Mouse (Mus musculus): ENCODE results near the gene Pgbd5. TPM values are rescaled to one million over a fixed set of nuclear protein-coding genes. Genes with fewer than 3 reads are reported as not detected.
A peak's percentile ranks its signal among the peaks of the same experiment; 100 is the strongest.

The Pgbd5 gene
- polyA plus RNA-seq (2012; rRNA removed): 15.7 and 20.0 TPM in 2 replicates

DNA sequence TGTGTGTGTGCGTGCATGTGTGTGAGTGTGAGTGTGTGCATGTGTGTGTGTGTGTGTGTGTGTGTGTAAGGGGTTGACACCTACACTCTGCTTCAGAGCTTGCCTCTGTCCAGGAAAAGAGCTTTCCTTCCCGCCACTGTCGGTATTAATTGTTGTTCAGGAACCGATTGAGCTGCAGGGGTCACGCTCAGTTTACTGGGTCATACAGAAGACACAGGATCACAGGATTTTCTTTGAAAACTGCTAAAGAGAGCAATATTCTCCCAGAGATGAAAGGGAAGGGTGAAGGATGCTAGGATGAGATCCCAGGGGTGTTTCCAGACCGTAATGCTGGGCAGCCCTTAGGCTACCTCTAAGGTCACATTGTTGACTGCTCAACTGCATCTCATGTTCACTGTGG, at the start of gene Pgbd5:
Pgbd5 (minus strand) TSS at position 101 of the 400 bp plus-strand sequence.
- H3K4me1 ChIP-seq (ENCODE audit: control insufficient read depth, insufficient read depth, low read length): peaks cover 2% of the 10 kb centered on the region
- H3K36me3 ChIP-seq (ENCODE audit: control insufficient read depth, insufficient read depth, low read length): no peaks in the 10 kb centered on the region
- H3K27ac ChIP-seq (ENCODE audit: control insufficient read depth, insufficient read depth, low read depth, low read length): no peak within 1 kb of the TSS
- TF ChIP-seq POLR2A (IDR thresholded peaks at IDR 0.05; ENCODE audit: control insufficient read depth, low read depth, low read length) (no peak), CTCF (IDR thresholded peaks at IDR 0.05; ENCODE audit: control insufficient read depth, insufficient read depth, insufficient replicate concordance, low read depth, low read length) (no peak)
- no peaks in the 10 kb centered on the region for H3K27me3 ChIP-seq (ENCODE audit: control insufficient read depth, insufficient read depth, low read length)
- no peak within 1 kb of the TSS for H3K4me3 ChIP-seq (ENCODE audit: control insufficient read depth, low read depth, low read length)

DNA sequence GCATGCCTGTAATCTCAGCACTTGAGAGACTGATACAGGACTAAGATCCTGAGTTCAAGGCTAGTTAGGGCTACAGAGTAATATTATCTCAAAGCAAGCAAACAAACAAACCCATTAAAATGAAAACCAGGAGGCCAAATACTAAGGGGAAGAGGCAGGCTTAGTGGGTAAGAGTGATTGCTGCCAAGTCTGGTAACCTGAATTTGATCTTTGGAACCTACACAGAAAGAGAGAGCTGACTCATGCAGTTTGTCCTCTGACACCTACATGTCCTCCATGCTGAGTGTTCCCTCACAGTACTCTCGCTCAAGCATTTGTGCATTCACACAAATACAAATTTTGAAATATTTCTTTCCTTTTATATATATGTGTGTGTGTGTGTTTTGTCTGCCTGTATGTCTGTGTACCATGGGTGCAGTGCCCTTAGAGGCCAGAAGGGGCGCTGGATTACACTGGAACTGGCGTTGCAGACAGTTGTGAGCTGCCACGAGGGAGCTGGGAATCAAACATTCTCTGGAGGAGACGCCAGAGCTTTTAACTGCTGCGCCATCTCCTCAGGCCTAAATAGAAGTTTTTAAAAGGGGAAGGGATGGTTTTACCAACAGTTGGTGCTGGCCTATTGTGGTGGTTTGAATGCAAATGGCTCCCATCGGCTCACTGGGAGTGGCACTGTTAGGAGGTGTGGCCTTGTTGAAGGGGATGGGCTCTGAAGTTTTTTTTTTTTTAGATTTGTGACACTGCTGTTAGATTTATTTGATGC, 44.1 kb upstream of the Pgbd5 start:
- Histone ChIP-seq H3K27me3 (ENCODE audit: control insufficient read depth, insufficient read depth, low read length) (no peaks in the 10 kb centered on the region), H3K4me3 (ENCODE audit: control insufficient read depth, low read depth, low read length) (peak overlapping the region; percentile 35; the same call in 1 of the 2 replicates), H3K27ac (ENCODE audit: control insufficient read depth, insufficient read depth, low read depth, low read length) (no peak overlapping the region), H3K4me1 (ENCODE audit: control insufficient read depth, insufficient read depth, low read length) (peaks cover 4% of the 10 kb centered on the region; the same call in 1 of the 2 replicates), H3K36me3 (ENCODE audit: control insufficient read depth, insufficient read depth, low read length) (no peaks in the 10 kb centered on the region)
- peak; percentile 28; the same call in 1 of the 2 replicates for TF ChIP-seq POLR2A (IDR thresholded peaks at IDR 0.05; ENCODE audit: control insufficient read depth, low read depth, low read length)
- peak; percentile 73; the same call in 1 of the 2 replicates for TF ChIP-seq CTCF (IDR thresholded peaks at IDR 0.05; ENCODE audit: control insufficient read depth, insufficient read depth, insufficient replicate concordance, low read depth, low read length)

DNA sequence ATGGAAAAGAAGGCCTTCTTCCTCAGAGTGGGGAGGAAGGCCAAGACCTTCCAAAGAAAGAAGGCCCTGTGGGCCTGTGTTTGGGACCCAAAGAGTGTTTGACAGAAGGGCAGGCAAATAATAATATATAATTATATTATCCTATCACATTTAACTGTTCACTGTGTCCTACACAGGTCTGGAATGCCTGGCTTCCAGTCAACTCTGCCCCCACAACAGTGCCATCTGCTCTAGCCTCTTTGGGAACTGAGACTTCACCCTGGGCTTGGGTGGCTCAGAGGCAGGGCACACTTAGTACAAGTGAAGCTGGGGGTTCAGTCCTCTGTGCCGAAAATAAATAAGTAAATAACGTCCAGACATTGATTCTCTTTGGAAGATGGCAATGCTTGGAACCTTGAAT, 43.3 kb upstream of the Pgbd5 start:
- Histone ChIP-seq H3K27me3 (ENCODE audit: control insufficient read depth, insufficient read depth, low read length) (no peaks in the 10 kb centered on the region), H3K27ac (ENCODE audit: control insufficient read depth, insufficient read depth, low read depth, low read length) (no peak overlapping the region), H3K4me1 (ENCODE audit: control insufficient read depth, insufficient read depth, low read length) (peaks cover 4% of the 10 kb centered on the region; the same call in 1 of the 2 replicates), H3K36me3 (ENCODE audit: control insufficient read depth, insufficient read depth, low read length) (no peaks in the 10 kb centered on the region), H3K4me3 (ENCODE audit: control insufficient read depth, low read depth, low read length) (no peak overlapping the region)
- TF ChIP-seq POLR2A (IDR thresholded peaks at IDR 0.05; ENCODE audit: control insufficient read depth, low read depth, low read length): no peak
- TF ChIP-seq CTCF (IDR thresholded peaks at IDR 0.05; ENCODE audit: control insufficient read depth, insufficient read depth, insufficient replicate concordance, low read depth, low read length): no peak

DNA sequence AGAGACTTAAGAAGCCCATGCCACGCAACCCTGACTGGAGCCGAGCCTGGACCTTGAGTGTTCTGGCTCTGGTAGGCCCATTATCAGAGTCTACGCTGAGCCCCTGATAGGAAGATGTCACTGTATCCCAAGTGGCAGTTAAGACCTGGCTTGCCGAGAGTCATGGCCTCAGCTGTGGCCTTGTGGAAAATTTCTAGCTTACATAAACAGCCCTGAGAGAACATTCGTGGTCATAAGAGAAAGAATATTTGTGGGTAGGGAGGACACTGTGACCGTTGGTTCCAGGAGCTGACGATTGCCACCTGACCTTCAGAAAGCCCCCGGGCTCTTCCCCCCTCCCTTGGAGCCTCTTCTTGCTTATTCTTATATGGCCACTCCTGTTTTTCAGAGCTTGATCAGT, 40.9 kb upstream of the Pgbd5 start:
- Histone ChIP-seq H3K36me3 (ENCODE audit: control insufficient read depth, insufficient read depth, low read length) (no peaks in the 10 kb centered on the region), H3K27ac (ENCODE audit: control insufficient read depth, insufficient read depth, low read depth, low read length) (no peak overlapping the region), H3K4me1 (ENCODE audit: control insufficient read depth, insufficient read depth, low read length) (peaks cover 2% of the 10 kb centered on the region; the same call in 1 of the 2 replicates), H3K4me3 (ENCODE audit: control insufficient read depth, low read depth, low read length) (no peak overlapping the region), H3K27me3 (ENCODE audit: control insufficient read depth, insufficient read depth, low read length) (no peaks in the 10 kb centered on the region)
- TF ChIP-seq CTCF (IDR thresholded peaks at IDR 0.05; ENCODE audit: control insufficient read depth, insufficient read depth, insufficient replicate concordance, low read depth, low read length): no peak
- TF ChIP-seq POLR2A (IDR thresholded peaks at IDR 0.05; ENCODE audit: control insufficient read depth, low read depth, low read length): no peak

DNA sequence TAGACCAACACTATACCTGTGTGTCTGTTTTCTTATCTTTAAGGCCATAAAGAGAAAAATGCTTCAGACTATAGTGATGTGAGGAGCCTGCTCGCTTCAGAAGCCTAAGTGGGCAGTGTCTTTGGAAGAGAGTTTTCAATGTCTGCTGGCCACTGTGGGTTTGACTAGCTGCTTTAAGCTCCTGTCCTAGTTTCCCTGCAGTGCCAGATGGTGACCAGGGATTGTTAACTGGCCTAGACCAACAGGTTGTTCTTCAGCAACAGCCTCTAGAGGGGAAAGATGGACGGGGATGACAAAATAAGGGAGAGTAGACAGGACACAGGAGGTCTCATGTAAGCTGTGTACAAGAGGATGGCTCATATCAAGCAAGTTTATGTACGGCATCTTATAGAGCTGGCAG, 39.8 kb upstream of the Pgbd5 start:
- H3K4me3 ChIP-seq (ENCODE audit: control insufficient read depth, low read depth, low read length): no peak overlapping the region
- peaks cover 2% of the 10 kb centered on the region; the same call in 1 of the 2 replicates for H3K4me1 ChIP-seq (ENCODE audit: control insufficient read depth, insufficient read depth, low read length)
- H3K36me3 ChIP-seq (ENCODE audit: control insufficient read depth, insufficient read depth, low read length): no peaks in the 10 kb centered on the region
- H3K27ac ChIP-seq (ENCODE audit: control insufficient read depth, insufficient read depth, low read depth, low read length): no peak overlapping the region
- TF ChIP-seq POLR2A (IDR thresholded peaks at IDR 0.05; ENCODE audit: control insufficient read depth, low read depth, low read length) (no peak), CTCF (IDR thresholded peaks at IDR 0.05; ENCODE audit: control insufficient read depth, insufficient read depth, insufficient replicate concordance, low read depth, low read length) (no peak)
- no peaks in the 10 kb centered on the region for H3K27me3 ChIP-seq (ENCODE audit: control insufficient read depth, insufficient read depth, low read length)

DNA sequence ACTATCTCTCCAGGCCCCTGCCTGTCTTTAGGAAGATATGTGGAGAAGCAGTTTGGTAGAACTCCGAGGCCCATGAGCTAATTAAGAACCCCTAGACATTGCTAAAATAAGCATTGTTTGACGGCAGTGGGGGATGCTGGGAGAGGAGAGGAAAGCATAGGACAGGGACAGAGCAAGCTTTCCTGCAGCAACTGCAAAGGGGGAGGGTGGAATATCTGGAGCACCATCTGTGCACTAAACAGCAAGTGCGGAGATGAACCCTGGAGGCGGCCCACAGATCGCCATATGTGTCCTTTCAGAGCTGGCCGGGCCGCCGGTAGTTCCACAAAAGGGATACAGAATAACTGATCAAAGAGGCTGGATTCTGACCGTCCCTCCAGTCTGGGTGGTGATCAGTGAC, 37.2 kb upstream of the Pgbd5 start:
- no peak overlapping the region for H3K27ac ChIP-seq (ENCODE audit: control insufficient read depth, insufficient read depth, low read depth, low read length)
- no peak for TF ChIP-seq POLR2A (IDR thresholded peaks at IDR 0.05; ENCODE audit: control insufficient read depth, low read depth, low read length)
- no peak overlapping the region for H3K4me3 ChIP-seq (ENCODE audit: control insufficient read depth, low read depth, low read length)
- H3K27me3 ChIP-seq (ENCODE audit: control insufficient read depth, insufficient read depth, low read length): no peaks in the 10 kb centered on the region
- no peaks in the 10 kb centered on the region for H3K4me1 ChIP-seq (ENCODE audit: control insufficient read depth, insufficient read depth, low read length)
- no peaks in the 10 kb centered on the region for H3K36me3 ChIP-seq (ENCODE audit: control insufficient read depth, insufficient read depth, low read length)

DNA sequence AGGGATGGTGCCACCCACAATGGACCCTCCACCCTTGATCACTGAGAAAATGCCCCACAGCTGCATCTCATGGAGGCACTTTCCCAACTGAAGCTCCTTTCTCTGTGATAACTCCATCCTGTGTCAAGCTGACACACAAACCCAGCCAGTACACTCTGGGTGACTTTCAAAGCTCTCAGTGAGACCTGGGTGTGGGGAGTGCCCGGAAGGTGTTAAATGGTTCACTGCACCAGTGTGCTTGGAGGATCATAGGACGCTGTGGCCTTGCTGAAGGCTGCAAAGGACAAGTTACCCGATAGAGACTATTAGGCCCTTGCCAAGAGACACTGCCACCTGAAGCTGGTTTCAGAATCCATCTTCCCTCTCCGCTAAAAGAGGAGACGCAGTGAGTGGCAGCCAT, 36.2 kb upstream of the Pgbd5 start:
- TF ChIP-seq POLR2A (IDR thresholded peaks at IDR 0.05; ENCODE audit: control insufficient read depth, low read depth, low read length) (no peak), CTCF (IDR thresholded peaks at IDR 0.05; ENCODE audit: control insufficient read depth, insufficient read depth, insufficient replicate concordance, low read depth, low read length) (no peak)
- Histone ChIP-seq H3K27me3 (ENCODE audit: control insufficient read depth, insufficient read depth, low read length) (no peaks in the 10 kb centered on the region), H3K36me3 (ENCODE audit: control insufficient read depth, insufficient read depth, low read length) (no peaks in the 10 kb centered on the region), H3K27ac (ENCODE audit: control insufficient read depth, insufficient read depth, low read depth, low read length) (0 out of 2 replicates have a peak overlapping the region, but pooled peaks have one; percentile 3), H3K4me1 (ENCODE audit: control insufficient read depth, insufficient read depth, low read length) (no peaks in the 10 kb centered on the region), H3K4me3 (ENCODE audit: control insufficient read depth, low read depth, low read length) (no peak overlapping the region)
